Comparison of ENCODE assay signal across 8 mouse cellular contexts in genomic region chr17:24672141-24672540, GRCm38 (mm10). TPM values are rescaled to one million over a fixed set of nuclear protein-coding genes. Genes with fewer than 3 reads are reported as not detected.
DNase-seq lines count a peak whose midpoint lies in the region; ATAC-seq and TF ChIP-seq lines count a peak whose summit lies in the region.

No protein-coding gene starts in this region.

- no peak for TF ChIP-seq POLR2A in lung, adult 2 months (IDR thresholded peaks at IDR 0.05; ENCODE audit: borderline replicate concordance, extremely low read depth, low read depth, low read length)

- no peaks in the 10 kb centered on the region for H3K27me3 ChIP-seq in embryonic facial prominence, embryonic 13.5 days
- H3K27me3 ChIP-seq in intestine, embryonic 15.5 days (replicated peaks): no peaks in the 10 kb centered on the region
- no peaks in the 10 kb centered on the region for H3K27me3 ChIP-seq in liver, embryonic 15.5 days

- no peak overlapping the region for H3K27ac ChIP-seq in embryonic facial prominence, embryonic 13.5 days
- H3K27ac ChIP-seq in intestine, embryonic 15.5 days: peak overlapping the region; percentile 58; the same call in 1 of the 2 replicates
- peak overlapping the region; percentile 88 for H3K27ac ChIP-seq in liver, embryonic 15.5 days (replicated peaks)

- WGBS in lung, adult 2 months: 5% methylated on average over 5 of the region's 5 CpGs
- 19% methylated on average over 5 of the region's 5 CpGs for whole genome bisulfite sequencing in embryonic facial prominence, embryonic 13.5 days
- 12% methylated on average over 5 of the region's 5 CpGs for WGBS in intestine, embryonic 15.5 days
- 9% methylated on average over 5 of the region's 5 CpGs for WGBS in liver, embryonic 15.5 days (ENCODE audit: insufficient replicate concordance)

- H3K4me1 ChIP-seq in lung, adult 2 months (ENCODE audit: control insufficient read depth, insufficient read depth, low read length): peaks cover 16% of the 10 kb centered on the region
- peaks cover 34% of the 10 kb centered on the region for H3K4me1 ChIP-seq in embryonic facial prominence, embryonic 13.5 days
- H3K4me1 ChIP-seq in intestine, embryonic 15.5 days (replicated peaks): peaks cover 35% of the 10 kb centered on the region
- H3K4me1 ChIP-seq in liver, embryonic 15.5 days (replicated peaks): peaks cover 75% of the 10 kb centered on the region

- peak; percentile 79 to 88 for DNase-seq in lung, adult 18-20 months
- no peak for DNase-seq in lung, adult 2 months
- no peak for DNase-seq in thymus, postnatal 10 days (ENCODE audit: low spot score in 2 of 2)
- DNase-seq in frontal cortex, postnatal 10 days (ENCODE audit: low spot score in 2 of 2): no peak
- no peak for DNase-seq in thymus, postnatal 0 days (ENCODE audit: low spot score)

- no peak overlapping the region for H3K4me3 ChIP-seq in lung, adult 2 months (replicated peaks; ENCODE audit: extremely low read depth, low read depth, low read length)
- H3K4me3 ChIP-seq in embryonic facial prominence, embryonic 13.5 days: no peak overlapping the region
- H3K4me3 ChIP-seq in intestine, embryonic 15.5 days (replicated peaks): peak overlapping the region; percentile 3
- H3K4me3 ChIP-seq in liver, embryonic 15.5 days (replicated peaks): peak overlapping the region; percentile 9; the same call in 1 of the 2 replicates

- no peak for ATAC-seq in embryonic facial prominence, embryonic 13.5 days (ENCODE audit: insufficient number of reproducible peaks, insufficient read depth, low FRiP score, low TSS enrichment, low read depth)
- ATAC-seq in intestine, embryonic 15.5 days: peak; percentile 44
- ATAC-seq in liver, embryonic 15.5 days (ENCODE audit: insufficient read depth): peak; percentile 20; the same call in 1 of the 2 replicates

- no peaks in the 10 kb centered on the region for H3K9me3 ChIP-seq in embryonic facial prominence, embryonic 13.5 days
- H3K9me3 ChIP-seq in intestine, embryonic 15.5 days: no peaks in the 10 kb centered on the region
- H3K9me3 ChIP-seq in liver, embryonic 15.5 days (replicated peaks): no peaks in the 10 kb centered on the region

- H3K4me2 ChIP-seq in embryonic facial prominence, embryonic 13.5 days: peak overlapping the region; percentile 84
- peak overlapping the region; percentile 61 for H3K4me2 ChIP-seq in intestine, embryonic 15.5 days (replicated peaks)
- peak overlapping the region; percentile 89 for H3K4me2 ChIP-seq in liver, embryonic 15.5 days

- no peak overlapping the region for H3K9ac ChIP-seq in embryonic facial prominence, embryonic 13.5 days
- no peak overlapping the region for H3K9ac ChIP-seq in intestine, embryonic 15.5 days
- H3K9ac ChIP-seq in liver, embryonic 15.5 days: no peak overlapping the region

- H3K36me3 ChIP-seq in embryonic facial prominence, embryonic 13.5 days: peaks cover 12% of the 10 kb centered on the region
- H3K36me3 ChIP-seq in intestine, embryonic 15.5 days: peaks cover 7% of the 10 kb centered on the region
- H3K36me3 ChIP-seq in liver, embryonic 15.5 days (replicated peaks): peaks cover 13% of the 10 kb centered on the region

- no peak for TF ChIP-seq CTCF in lung, adult 2 months (IDR thresholded peaks at IDR 0.05; ENCODE audit: insufficient read depth, low read length)

RNA-seq across cellular contexts. Expression of gene Zfp598, which starts 2.7 kb away (rescaled TPM):
- polyA plus RNA-seq in lung, adult 2 months (2012; rRNA removed): 89.7 and 89.8 TPM in 2 replicates
- polyA plus RNA-seq in embryonic facial prominence, embryonic 13.5 days (2015; fragmentation: Nextera tagmentation; extraction: Ambion mirVana): 21.4 and 22.1 TPM in 2 replicates
- 20.0 and 20.5 TPM in 2 replicates for polyA plus RNA-seq in intestine, embryonic 15.5 days (2015; fragmentation: Nextera tagmentation; extraction: Ambion mirVana)
- 9.9 and 12.5 TPM in 2 replicates for polyA plus RNA-seq in liver, embryonic 15.5 days (2015; fragmentation: Nextera tagmentation; extraction: Ambion mirVana)
- polyA plus RNA-seq in thymus, postnatal 0 days (2015; fragmentation: Nextera tagmentation; extraction: Ambion mirVana): 11.6 and 14.5 TPM in 2 replicates

RNA-seq across cellular contexts. Expression of gene Npw, which starts 13.9 kb away (rescaled TPM):
- 77.9 and 131 TPM in 2 replicates for polyA plus RNA-seq in lung, adult 2 months (2012; rRNA removed)
- 0.74 and 1.2 TPM in 2 replicates for polyA plus RNA-seq in embryonic facial prominence, embryonic 13.5 days (2015; fragmentation: Nextera tagmentation; extraction: Ambion mirVana)
- polyA plus RNA-seq in intestine, embryonic 15.5 days (2015; fragmentation: Nextera tagmentation; extraction: Ambion mirVana): 0.30 and 0.56 TPM in 2 replicates
- polyA plus RNA-seq in liver, embryonic 15.5 days (2015; fragmentation: Nextera tagmentation; extraction: Ambion mirVana): 0.30 TPM in 1 of 2 replicates, not detected in the other
- polyA plus RNA-seq in thymus, postnatal 0 days (2015; fragmentation: Nextera tagmentation; extraction: Ambion mirVana): 0.21 TPM in 1 of 2 replicates, not detected in the other

RNA-seq across cellular contexts. Expression of gene Syngr3, which starts 17.6 kb away (rescaled TPM):
- polyA plus RNA-seq in lung, adult 2 months (2012; rRNA removed): 0.46 and 0.62 TPM in 2 replicates
- 4.6 and 4.9 TPM in 2 replicates for polyA plus RNA-seq in embryonic facial prominence, embryonic 13.5 days (2015; fragmentation: Nextera tagmentation; extraction: Ambion mirVana)
- 7.0 and 7.7 TPM in 2 replicates for polyA plus RNA-seq in intestine, embryonic 15.5 days (2015; fragmentation: Nextera tagmentation; extraction: Ambion mirVana)
- polyA plus RNA-seq in liver, embryonic 15.5 days (2015; fragmentation: Nextera tagmentation; extraction: Ambion mirVana): 0.07 and 0.16 TPM in 2 replicates
- 0.09 and 0.13 TPM in 2 replicates for polyA plus RNA-seq in thymus, postnatal 0 days (2015; fragmentation: Nextera tagmentation; extraction: Ambion mirVana)

RNA-seq across cellular contexts. Expression of gene Slc9a3r2, which starts 22.0 kb away (rescaled TPM):
- polyA plus RNA-seq in lung, adult 2 months (2012; rRNA removed): 507 and 712 TPM in 2 replicates
- polyA plus RNA-seq in embryonic facial prominence, embryonic 13.5 days (2015; fragmentation: Nextera tagmentation; extraction: Ambion mirVana): 50.2 and 50.4 TPM in 2 replicates
- 43.9 and 49.2 TPM in 2 replicates for polyA plus RNA-seq in intestine, embryonic 15.5 days (2015; fragmentation: Nextera tagmentation; extraction: Ambion mirVana)
- polyA plus RNA-seq in liver, embryonic 15.5 days (2015; fragmentation: Nextera tagmentation; extraction: Ambion mirVana): 10.8 and 13.8 TPM in 2 replicates
- polyA plus RNA-seq in thymus, postnatal 0 days (2015; fragmentation: Nextera tagmentation; extraction: Ambion mirVana): 11.3 and 11.9 TPM in 2 replicates

RNA-seq across cellular contexts. Expression of gene Gfer, which starts 23.8 kb away (rescaled TPM):
- polyA plus RNA-seq in lung, adult 2 months (2012; rRNA removed): 13.7 and 20.3 TPM in 2 replicates
- 43.8 and 49.0 TPM in 2 replicates for polyA plus RNA-seq in embryonic facial prominence, embryonic 13.5 days (2015; fragmentation: Nextera tagmentation; extraction: Ambion mirVana)
- 41.8 and 45.9 TPM in 2 replicates for polyA plus RNA-seq in intestine, embryonic 15.5 days (2015; fragmentation: Nextera tagmentation; extraction: Ambion mirVana)
- polyA plus RNA-seq in liver, embryonic 15.5 days (2015; fragmentation: Nextera tagmentation; extraction: Ambion mirVana): 22.8 and 25.2 TPM in 2 replicates
- polyA plus RNA-seq in thymus, postnatal 0 days (2015; fragmentation: Nextera tagmentation; extraction: Ambion mirVana): 36.0 and 36.2 TPM in 2 replicates

Comparison
In these comparisons a context has a peak if more than half of its experiments do, and no peak if none do; other contexts are left out.
1. DNase-seq: peak in lung, adult 18-20 months (2 of 2); none in lung, adult 2 months (single experiment), thymus, postnatal 10 days (0 of 2), frontal cortex, postnatal 10 days (0 of 2) and thymus, postnatal 0 days (single experiment).
2. H3K4me3 ChIP-seq: peak in intestine, embryonic 15.5 days (single experiment) and liver, embryonic 15.5 days (single experiment); none in lung, adult 2 months (single experiment) and embryonic facial prominence, embryonic 13.5 days (single experiment).
3. RNA of gene Npw, which starts 13.9 kb away (polyA plus RNA-seq): 77.9 to 131 TPM in lung, adult 2 months; 0.74 to 1.2 TPM in embryonic facial prominence, embryonic 13.5 days, 0.30 to 0.56 TPM in intestine, embryonic 15.5 days, 0.30 TPM in liver, embryonic 15.5 days and 0.21 TPM in thymus, postnatal 0 days; every median in the first group is over 10 times any median in the second.
4. Peak in every context shown above with its lines, with median percentiles within 50 percentile points of each other: H3K4me2 ChIP-seq.